ENCODE assay signal across 10 mouse cellular contexts in the genomic region with DNA sequence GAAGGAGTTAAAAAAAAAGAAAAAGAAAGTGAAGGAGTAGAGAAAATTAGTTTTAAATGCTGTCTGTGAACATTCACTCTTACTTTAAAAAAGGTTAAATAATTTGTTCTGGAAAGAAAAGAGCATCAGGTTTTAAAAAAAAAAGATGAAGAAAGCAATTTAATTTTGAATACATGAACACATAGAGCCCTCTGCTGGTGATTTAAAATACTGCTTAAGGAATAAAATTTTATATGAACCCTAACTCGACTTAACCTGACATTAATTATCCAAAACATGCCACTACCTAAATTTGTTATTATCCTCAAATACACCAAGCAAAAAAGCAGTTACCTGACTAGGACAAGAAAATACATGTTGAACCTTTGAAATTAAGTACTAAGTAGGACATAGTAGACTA. TPM values are rescaled to one million over a fixed set of nuclear protein-coding genes. Genes with fewer than 3 reads are reported as not detected.
DNase-seq lines count a peak whose midpoint lies in the region; ATAC-seq and TF ChIP-seq lines count a peak whose summit lies in the region.
"Had no signal": no experiment of that assay in that cellular context is flagged by ENCODE, and none has a peak within 500 bp of the region (broad histone marks: within the 10 kb centered on the region; RNA-seq: fewer than 3 reads in every experiment).

No protein-coding gene starts in this region.

- no peak overlapping the region for H3K4me3 ChIP-seq in forebrain, postnatal 0 days (ENCODE audit: low read depth, low read length)
- no peak overlapping the region for H3K4me3 ChIP-seq in forebrain, embryonic 11.5 days (ENCODE audit: low read depth, low read length)
- no peak overlapping the region for H3K4me3 ChIP-seq in liver, postnatal 0 days (ENCODE audit: low read depth, low read length)
- H3K4me3 ChIP-seq in midbrain, postnatal 0 days (ENCODE audit: low read depth, low read length), result no peak overlapping the region
- H3K4me3 ChIP-seq: forebrain, embryonic 10.5 days; heart, embryonic 13.5 days had no signal

- H3K27me3 ChIP-seq in forebrain, postnatal 0 days (ENCODE audit: insufficient read depth, low read length), result no peaks in the 10 kb centered on the region
- H3K27me3 ChIP-seq in forebrain, embryonic 11.5 days (ENCODE audit: control insufficient read depth, insufficient read depth, low read length), result no peaks in the 10 kb centered on the region
- H3K27me3 ChIP-seq in liver, postnatal 0 days (ENCODE audit: insufficient read depth, low read length), result no peaks in the 10 kb centered on the region
- H3K27me3 ChIP-seq in midbrain, postnatal 0 days (ENCODE audit: insufficient read depth, low read length), result no peaks in the 10 kb centered on the region
- H3K27me3 ChIP-seq: heart, embryonic 13.5 days had no signal

- WGBS in forebrain, postnatal 0 days, result 19% methylated on average over 1 of the region's 1 CpGs
- 53% methylated on average over 1 of the region's 1 CpGs for WGBS in forebrain, embryonic 11.5 days
- 27% methylated on average over 1 of the region's 1 CpGs for WGBS in liver, postnatal 0 days (ENCODE audit: insufficient replicate concordance)
- WGBS in midbrain, postnatal 0 days, result 27% methylated on average over 1 of the region's 1 CpGs

- peak; percentile 56 for TF ChIP-seq CTCF in forebrain, postnatal 0 days (IDR thresholded peaks at IDR 0.05; ENCODE audit: low read depth)
- TF ChIP-seq CTCF in liver, postnatal 0 days (IDR thresholded peaks at IDR 0.05; ENCODE audit: low read depth), result peak; percentile 45
- peak; percentile 72 for TF ChIP-seq CTCF in midbrain, postnatal 0 days (IDR thresholded peaks at IDR 0.05)

- no peak overlapping the region for H3K4me2 ChIP-seq in forebrain, postnatal 0 days (ENCODE audit: low read depth)
- H3K4me2 ChIP-seq in forebrain, embryonic 11.5 days (ENCODE audit: low read depth, low read length, severe bottlenecking), result no peak overlapping the region
- no peak overlapping the region for H3K4me2 ChIP-seq in liver, postnatal 0 days (ENCODE audit: low read depth, low read length)
- H3K4me2 ChIP-seq in midbrain, postnatal 0 days (ENCODE audit: low read depth, low read length, poor library complexity, severe bottlenecking), result no peak overlapping the region
- H3K4me2 ChIP-seq: heart, embryonic 13.5 days had no signal

- H3K9ac ChIP-seq in forebrain, postnatal 0 days, result no peak overlapping the region
- H3K9ac ChIP-seq in forebrain, embryonic 11.5 days (ENCODE audit: low read length), result no peak overlapping the region
- H3K9ac ChIP-seq in liver, postnatal 0 days (replicated peaks), result no peak overlapping the region
- no peak overlapping the region for H3K9ac ChIP-seq in midbrain, postnatal 0 days (replicated peaks; ENCODE audit: low read length, poor library complexity, severe bottlenecking)
- H3K9ac ChIP-seq: heart, embryonic 13.5 days had no signal

- H3K4me1 ChIP-seq in forebrain, postnatal 0 days (ENCODE audit: insufficient read depth), result no peaks in the 10 kb centered on the region
- no peaks in the 10 kb centered on the region for H3K4me1 ChIP-seq in forebrain, embryonic 11.5 days (replicated peaks; ENCODE audit: control insufficient read depth, insufficient read depth, low read length)
- H3K4me1 ChIP-seq in liver, postnatal 0 days (ENCODE audit: insufficient read depth), result no peaks in the 10 kb centered on the region
- no peaks in the 10 kb centered on the region for H3K4me1 ChIP-seq in midbrain, postnatal 0 days (ENCODE audit: insufficient read depth, low read length)
- H3K4me1 ChIP-seq: forebrain, embryonic 10.5 days had no signal

- DNase-seq in forebrain, postnatal 0 days, result peak; percentile 53
- no peak for DNase-seq in forebrain, embryonic 11.5 days (ENCODE audit: low spot score)
- DNase-seq in liver, postnatal 0 days, result no peak
- no peak for DNase-seq in liver
- peak; percentile 50 for DNase-seq in Muller cell, postnatal 12 days (ENCODE audit: inconsistent ontology term)
- peak; percentile 71 for DNase-seq in midbrain, postnatal 0 days (ENCODE audit: low spot score)
- DNase-seq in urinary bladder, adult 18-20 months (ENCODE audit: low spot score in 2 of 2), result no peak
- no peak for DNase-seq in spleen, adult 12 weeks (ENCODE audit: low spot score)

- H3K9me3 ChIP-seq in forebrain, postnatal 0 days (ENCODE audit: low read length), result no peaks in the 10 kb centered on the region
- no peaks in the 10 kb centered on the region for H3K9me3 ChIP-seq in forebrain, embryonic 11.5 days (ENCODE audit: control insufficient read depth, low read length)
- no peaks in the 10 kb centered on the region for H3K9me3 ChIP-seq in liver, postnatal 0 days (ENCODE audit: low read length)
- no peaks in the 10 kb centered on the region for H3K9me3 ChIP-seq in midbrain, postnatal 0 days (ENCODE audit: low read length)
- H3K9me3 ChIP-seq: forebrain, embryonic 10.5 days; heart, embryonic 13.5 days had no signal

- no peak overlapping the region for H3K27ac ChIP-seq in forebrain, postnatal 0 days (ENCODE audit: low read depth, low read length)
- no peak overlapping the region for H3K27ac ChIP-seq in forebrain, embryonic 11.5 days (ENCODE audit: low read depth, low read length)
- no peak overlapping the region for H3K27ac ChIP-seq in liver, postnatal 0 days (ENCODE audit: low read depth)
- H3K27ac ChIP-seq in midbrain, postnatal 0 days (ENCODE audit: low read depth, low read length), result no peak overlapping the region
- H3K27ac ChIP-seq: forebrain, embryonic 10.5 days; heart, embryonic 13.5 days had no signal

- peaks cover 54% of the 10 kb centered on the region for H3K36me3 ChIP-seq in forebrain, postnatal 0 days (ENCODE audit: insufficient read depth)
- peaks cover 3% of the 10 kb centered on the region; the same call in 1 of the 2 replicates for H3K36me3 ChIP-seq in forebrain, embryonic 11.5 days (ENCODE audit: control insufficient read depth, insufficient read depth, low read length)
- H3K36me3 ChIP-seq in liver, postnatal 0 days (replicated peaks; ENCODE audit: insufficient read depth, low read length), result peaks cover 45% of the 10 kb centered on the region
- peaks cover 39% of the 10 kb centered on the region for H3K36me3 ChIP-seq in midbrain, postnatal 0 days (ENCODE audit: insufficient read depth, low read length)

- no peak for TF ChIP-seq EP300 in liver, postnatal 0 days (IDR thresholded peaks at IDR 0.05; ENCODE audit: low read depth)

- no peak for ATAC-seq in forebrain, postnatal 0 days
- ATAC-seq in forebrain, embryonic 11.5 days (replicated peaks; ENCODE audit: low FRiP score), result no peak
- ATAC-seq in liver, postnatal 0 days, result no peak
- no peak for ATAC-seq in midbrain, postnatal 0 days (ENCODE audit: low FRiP score)

RNA-seq across cellular contexts. Expression of gene Slc30a7, which starts 28.2 kb away (rescaled TPM):
- 21.1 and 39.1 TPM in 2 replicates for total RNA-seq in forebrain, postnatal 0 days (2014; rRNA removed)
- polyA plus RNA-seq in forebrain, postnatal 0 days (2015; fragmentation: Nextera tagmentation; extraction: Ambion mirVana), result 7.2 and 10.7 TPM in 2 replicates
- 28.0 and 31.0 TPM in 2 replicates for polyA plus RNA-seq in forebrain, embryonic 11.5 days (2014; fragmentation: Nextera tagmentation; extraction: Ambion mirVana)
- polyA plus RNA-seq in liver, postnatal 0 days (2015; fragmentation: Nextera tagmentation; extraction: Ambion mirVana), result 11.0 and 14.2 TPM in 2 replicates
- 28.6 and 46.6 TPM in 2 replicates for total RNA-seq in midbrain, postnatal 0 days (2014; rRNA removed)
- 9.0 and 10.6 TPM in 2 replicates for polyA plus RNA-seq in midbrain, postnatal 0 days (2015; fragmentation: Nextera tagmentation; extraction: Ambion mirVana)

RNA-seq across cellular contexts. Expression of gene Extl2, which starts 28.3 kb away (rescaled TPM):
- 38.3 and 40.3 TPM in 2 replicates for total RNA-seq in forebrain, postnatal 0 days (2014; rRNA removed)
- 28.7 and 33.5 TPM in 2 replicates for polyA plus RNA-seq in forebrain, postnatal 0 days (2015; fragmentation: Nextera tagmentation; extraction: Ambion mirVana)
- polyA plus RNA-seq in forebrain, embryonic 11.5 days (2014; fragmentation: Nextera tagmentation; extraction: Ambion mirVana), result 23.4 and 24.5 TPM in 2 replicates
- 4.6 and 5.8 TPM in 2 replicates for polyA plus RNA-seq in liver, postnatal 0 days (2015; fragmentation: Nextera tagmentation; extraction: Ambion mirVana)
- total RNA-seq in midbrain, postnatal 0 days (2014; rRNA removed), result 34.6 and 35.7 TPM in 2 replicates
- 34.7 and 39.2 TPM in 2 replicates for polyA plus RNA-seq in midbrain, postnatal 0 days (2015; fragmentation: Nextera tagmentation; extraction: Ambion mirVana)

Comparison
In these comparisons a context has a peak if more than half of its experiments do, and no peak if none do; other contexts are left out.
1. DNase-seq: peak in forebrain, postnatal 0 days (single experiment), Muller cell, postnatal 12 days (single experiment) and midbrain, postnatal 0 days (single experiment); none in forebrain, embryonic 11.5 days (single experiment), liver, postnatal 0 days (single experiment), liver (single experiment), urinary bladder, adult 18-20 months (0 of 2) and spleen, adult 12 weeks (single experiment).
2. Peak in every context shown above with its lines, with median percentiles within 50 percentile points of each other: CTCF ChIP-seq.